Mouse (Mus musculus): ENCODE data around the gene Pcca.

Pcca gene

GRCm38 (mm10) chr14:122835487-122836190, 301.5 kb downstream of the Pcca start:
- DNase-seq (ENCODE audit: low read depth, low spot score) = no peak

DNA sequence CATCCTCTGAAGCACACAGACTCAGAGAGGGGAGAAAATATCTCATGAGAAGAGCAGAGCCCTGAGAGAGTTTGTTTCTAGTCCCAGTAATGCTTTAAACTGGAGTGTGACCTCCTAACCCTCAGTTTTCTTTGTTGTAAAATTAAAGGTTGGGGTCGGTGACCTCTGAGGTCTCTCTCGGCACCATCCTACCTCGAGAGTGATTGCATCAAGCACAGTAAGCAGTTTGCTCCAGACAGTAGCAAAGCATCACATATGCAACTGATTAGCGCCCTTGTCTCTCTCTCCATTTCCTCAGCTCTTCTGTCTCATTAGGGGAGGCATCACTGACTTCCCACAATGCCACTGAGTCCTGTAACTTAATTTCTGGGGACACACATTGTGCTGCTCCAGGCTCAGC, 302.1 kb downstream of the Pcca start:
- DNase-seq (ENCODE audit: low read depth, low spot score) = no peak

DNA sequence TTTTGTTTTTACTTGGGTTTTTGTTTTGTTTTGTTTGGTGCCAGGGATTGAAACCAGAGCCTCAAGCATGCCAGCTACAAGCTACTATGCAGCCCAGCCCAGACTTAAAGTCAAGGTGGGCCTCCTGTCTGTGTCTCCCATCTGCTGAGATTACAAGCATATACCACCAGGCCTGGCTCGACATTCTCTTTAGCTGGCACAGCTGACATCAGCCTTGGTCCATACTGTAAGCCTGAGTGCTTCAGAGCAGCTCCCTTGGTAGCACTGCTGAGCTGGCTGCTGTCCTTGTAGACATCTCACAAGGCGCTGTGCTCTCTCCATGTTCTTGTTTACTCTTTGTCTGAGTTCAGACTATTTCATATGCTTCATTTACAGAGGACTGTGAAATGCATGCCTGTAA, 302.9 kb downstream of the Pcca start:
- DNase-seq (ENCODE audit: low read depth, low spot score) = no peak

DNA sequence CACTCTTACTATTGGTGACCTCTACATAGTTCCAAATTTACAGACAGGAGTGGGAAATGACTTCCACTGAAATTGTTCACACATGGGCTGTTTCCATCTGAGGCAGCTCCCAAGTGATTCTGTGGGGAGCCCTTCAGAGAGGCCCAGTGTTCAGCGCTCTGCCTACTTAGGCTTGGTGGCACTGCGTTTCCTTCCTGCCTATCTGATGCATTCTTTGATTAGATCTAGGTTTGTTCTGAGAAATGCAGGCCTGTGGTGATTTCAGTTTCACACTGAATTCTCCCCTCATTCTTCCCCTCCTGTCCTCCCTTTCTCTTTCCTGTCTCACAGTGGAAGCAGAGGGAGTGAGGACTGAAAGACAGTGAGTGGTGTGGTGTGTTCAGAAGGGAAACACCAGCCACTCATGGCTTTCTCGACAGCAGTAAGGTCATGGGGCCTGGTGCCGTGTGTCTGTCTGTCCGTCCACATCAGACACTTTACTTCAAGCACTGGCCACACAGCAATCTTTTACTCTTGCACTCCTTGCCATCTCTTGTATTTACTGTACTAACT, 318.5 kb downstream of the Pcca start:
- peak; percentile 71 for DNase-seq (ENCODE audit: low read depth, low spot score)

DNA sequence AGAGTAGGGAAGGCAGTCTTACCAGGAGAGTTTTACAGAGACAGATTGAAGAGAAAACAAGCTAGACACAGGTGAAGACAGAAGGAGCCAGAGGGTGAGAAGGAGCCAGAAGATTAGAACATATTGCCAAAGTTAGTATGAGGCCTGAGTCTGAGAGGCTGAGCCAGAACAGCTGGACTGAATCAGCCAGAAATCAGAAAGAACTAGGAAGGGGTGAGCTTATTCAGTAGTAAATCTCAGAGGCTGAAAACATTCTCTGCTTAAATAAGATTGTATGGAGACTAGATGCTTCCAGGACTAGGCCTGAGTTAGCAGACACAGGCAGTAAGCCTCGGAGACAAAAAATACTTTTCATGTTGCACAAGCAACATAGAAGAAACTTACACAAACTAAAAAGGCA, 325.7 kb downstream of the Pcca start:
- DNase-seq (ENCODE audit: low read depth, low spot score) = no peak

DNA sequence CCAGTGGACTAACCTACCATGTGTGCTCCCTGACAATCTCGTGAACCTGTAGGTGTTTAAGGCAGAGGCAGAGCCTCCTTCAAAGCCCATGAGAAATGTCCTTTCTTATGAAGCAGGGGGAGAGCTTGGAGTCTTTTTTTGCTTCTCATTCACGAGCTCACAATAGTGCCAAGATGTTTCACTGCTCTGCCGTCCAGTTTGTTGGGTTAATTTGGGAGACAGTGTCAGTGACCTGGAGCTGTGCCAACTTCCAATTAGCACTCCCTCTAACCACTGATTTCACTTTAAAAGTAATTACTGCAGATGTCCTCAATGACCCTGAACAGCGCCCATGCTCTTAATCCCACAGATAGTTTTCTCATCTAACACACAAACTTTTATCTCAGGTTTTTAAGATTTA, 328.5 kb downstream of the Pcca start:
- DNase-seq (ENCODE audit: low read depth, low spot score) = no peak

DNA sequence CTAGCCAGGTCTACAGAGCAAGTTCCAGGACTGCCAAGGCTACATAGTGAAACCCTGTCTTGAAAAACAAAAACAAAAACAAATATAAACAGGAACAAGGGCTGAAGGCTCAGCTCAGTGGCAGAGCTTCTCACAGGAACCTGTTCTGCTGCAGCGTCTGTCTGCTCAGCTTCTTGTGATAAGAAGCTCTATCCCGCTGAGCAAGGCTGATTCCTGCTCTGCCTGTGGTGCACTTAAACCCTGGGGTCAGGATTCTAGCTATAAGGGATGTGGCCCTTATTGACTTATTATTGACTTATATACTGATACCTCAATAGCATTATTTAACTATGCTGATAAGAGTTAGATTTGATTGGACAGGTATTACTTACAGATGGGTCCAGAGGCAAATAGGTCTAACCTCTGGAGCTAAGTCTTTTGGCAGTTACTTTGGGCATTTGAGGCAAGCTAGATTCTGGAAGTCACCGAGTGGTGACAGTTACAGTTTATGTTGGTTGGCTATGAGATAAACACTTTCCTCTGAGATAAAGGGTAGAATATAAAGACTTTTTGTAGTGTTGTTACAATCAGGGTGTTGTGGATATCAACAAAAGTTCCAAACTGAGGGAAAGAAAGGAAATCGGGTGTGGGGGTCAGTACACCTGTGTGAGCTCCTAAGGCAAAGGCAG, 331.5 kb downstream of the Pcca start:
- DNase-seq (ENCODE audit: low read depth, low spot score) = no peak

DNA sequence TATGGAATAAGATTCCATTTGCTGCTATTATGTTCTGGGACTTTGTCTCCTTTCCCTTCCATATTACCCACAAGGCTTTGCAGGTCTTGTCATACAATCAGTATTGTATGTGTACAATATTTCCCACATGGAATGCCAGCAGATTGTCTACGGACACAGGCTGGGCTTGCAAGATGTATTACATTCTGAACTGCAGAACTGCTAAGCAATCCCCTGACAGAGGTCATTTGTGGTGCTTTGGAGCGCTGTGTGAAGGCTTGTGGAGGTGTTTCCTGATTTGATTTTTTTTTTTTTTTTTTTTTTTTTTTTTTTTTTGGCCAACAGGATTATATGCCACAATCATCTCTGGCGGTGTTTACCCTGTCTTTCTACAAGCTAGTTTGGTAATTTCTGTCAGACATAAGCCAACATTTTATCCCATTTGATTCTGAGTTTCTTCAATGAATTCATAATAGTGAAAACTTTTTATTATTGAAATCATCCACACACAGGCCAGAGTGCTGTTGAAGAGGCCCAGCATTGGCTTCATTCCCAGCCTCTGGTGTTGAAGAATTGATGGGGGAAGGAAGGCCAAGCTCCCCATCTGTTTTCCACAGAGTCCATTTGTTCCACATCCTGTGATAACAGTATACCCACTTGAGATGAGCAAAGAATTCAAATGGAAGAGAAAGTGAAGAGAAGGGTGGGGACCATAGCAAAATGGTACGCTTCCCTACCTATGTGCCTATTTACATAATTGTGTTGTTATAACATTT, 333.6 kb downstream of the Pcca start:
- no peak for DNase-seq (ENCODE audit: low read depth, low spot score)

DNA sequence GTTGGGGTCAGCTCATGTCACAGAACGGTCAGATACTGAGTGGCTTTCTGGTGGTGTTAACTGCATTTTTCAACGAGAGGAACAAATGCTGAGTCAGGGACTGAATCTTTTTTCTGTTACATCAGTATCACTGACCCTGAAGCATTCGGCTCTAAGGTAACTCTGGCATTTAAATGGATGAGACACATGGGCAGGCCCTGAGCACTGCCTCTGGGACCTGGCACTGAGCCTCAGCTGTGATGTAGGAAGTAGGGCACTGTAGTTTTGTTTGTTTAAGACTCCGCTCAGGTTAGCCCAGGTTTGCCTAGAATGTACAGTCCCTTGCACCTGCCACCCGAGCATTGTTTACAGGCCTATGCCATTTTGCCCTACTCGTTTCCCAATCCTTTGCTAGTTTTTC, 335.7 kb downstream of the Pcca start:
- no peak for DNase-seq (ENCODE audit: low read depth, low spot score)

GRCm38 (mm10) chr14:122871841-122872580, 337.9 kb downstream of the Pcca start:
- no peak for DNase-seq (ENCODE audit: low read depth, low spot score)

DNA sequence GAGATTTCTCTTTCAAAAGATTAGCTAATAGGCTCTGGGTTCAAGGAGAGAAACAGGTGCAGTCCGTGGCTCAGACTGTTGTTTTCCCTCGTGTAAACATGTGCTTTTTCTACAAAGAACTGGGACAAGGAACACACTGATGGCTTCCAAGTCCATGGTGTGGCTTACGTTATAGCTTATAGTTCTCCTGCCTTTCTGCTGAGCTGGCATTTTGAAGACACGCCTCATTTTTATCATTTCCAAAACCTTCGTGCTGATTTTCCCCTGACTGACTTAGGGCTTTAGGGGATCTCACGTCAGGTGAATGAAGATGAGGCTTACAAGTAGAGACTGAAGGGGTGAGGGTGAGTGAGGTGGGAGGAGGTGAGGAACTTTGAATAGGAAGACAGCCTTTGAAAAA, 338.5 kb downstream of the Pcca start:
- DNase-seq (ENCODE audit: low read depth, low spot score) = no peak

DNA sequence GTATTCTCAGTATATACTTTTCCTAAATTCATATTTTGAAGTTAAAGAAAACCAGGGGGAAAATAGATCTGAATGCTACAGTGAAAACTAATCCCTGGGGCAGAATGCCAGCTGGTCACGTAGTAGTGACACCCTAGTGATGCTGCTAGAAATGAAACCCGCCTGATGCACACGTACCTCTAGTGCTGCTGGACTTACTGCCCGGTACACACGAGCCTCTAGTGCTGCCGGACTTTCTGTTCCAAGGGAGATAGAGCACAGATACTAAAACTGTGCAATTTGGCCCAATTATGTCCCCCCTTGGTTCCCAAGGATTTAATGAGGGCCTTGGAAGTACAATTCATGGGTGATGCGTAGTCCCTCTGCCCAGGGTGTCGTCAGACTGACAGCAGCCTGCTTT, 340.9 kb downstream of the Pcca start:
- no peak for DNase-seq (ENCODE audit: low read depth, low spot score)

DNA sequence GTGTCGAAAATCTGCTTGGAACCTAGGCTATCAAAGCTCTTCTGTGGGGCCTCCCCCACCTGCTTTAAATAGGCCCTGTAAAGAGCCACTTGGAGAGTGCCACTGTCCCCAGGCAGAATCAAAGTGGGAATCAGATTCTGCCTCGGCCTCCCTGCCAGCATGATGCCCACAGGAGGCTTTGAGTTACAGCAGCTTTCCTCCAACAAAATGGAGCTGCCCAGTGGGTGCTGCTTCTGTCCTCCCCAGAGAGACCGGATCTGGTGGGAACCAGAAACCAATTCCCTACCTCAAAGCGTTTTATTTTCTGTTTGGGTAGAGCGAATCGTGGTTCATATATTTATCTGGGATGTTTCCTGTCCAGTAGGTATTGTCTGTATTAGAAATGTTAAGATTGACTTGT, 341.5 kb downstream of the Pcca start:
- DNase-seq (ENCODE audit: low read depth, low spot score) = no peak

- peak; percentile 70 for DNase-seq (ENCODE audit: low read depth, low spot score)
Observed at GRCm38 (mm10) chr14:122876163-122876562, 342.0 kb downstream of the Pcca start.

DNA sequence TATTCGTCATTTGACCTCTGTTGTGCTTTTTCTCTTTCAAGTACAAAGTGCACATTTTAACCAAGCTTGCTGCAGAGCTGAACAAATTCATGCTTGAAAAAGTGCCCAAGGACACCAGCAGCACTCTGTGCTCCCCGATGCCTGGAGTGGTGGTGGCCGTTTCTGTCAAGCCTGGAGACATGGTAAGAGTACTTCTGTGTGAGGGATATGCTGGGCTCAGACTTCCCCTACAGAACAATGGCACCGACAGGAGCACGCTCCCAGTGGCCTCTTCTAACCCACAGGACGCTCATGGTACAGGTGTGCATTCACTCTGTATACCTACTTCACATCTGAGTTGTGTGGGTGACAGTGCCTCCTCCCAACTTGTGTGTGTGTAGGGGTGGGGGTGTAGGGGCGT, 342.6 kb downstream of the Pcca start:
- DNase-seq (ENCODE audit: low read depth, low spot score) = no peak

- no peak for DNase-seq (ENCODE audit: low read depth, low spot score)
Observed at GRCm38 (mm10) chr14:122877787-122878186, 343.7 kb downstream of the Pcca start.

GRCm38 (mm10) chr14:122880291-122880690, 346.2 kb downstream of the Pcca start:
- no peak for DNase-seq (ENCODE audit: low read depth, low spot score)

DNA sequence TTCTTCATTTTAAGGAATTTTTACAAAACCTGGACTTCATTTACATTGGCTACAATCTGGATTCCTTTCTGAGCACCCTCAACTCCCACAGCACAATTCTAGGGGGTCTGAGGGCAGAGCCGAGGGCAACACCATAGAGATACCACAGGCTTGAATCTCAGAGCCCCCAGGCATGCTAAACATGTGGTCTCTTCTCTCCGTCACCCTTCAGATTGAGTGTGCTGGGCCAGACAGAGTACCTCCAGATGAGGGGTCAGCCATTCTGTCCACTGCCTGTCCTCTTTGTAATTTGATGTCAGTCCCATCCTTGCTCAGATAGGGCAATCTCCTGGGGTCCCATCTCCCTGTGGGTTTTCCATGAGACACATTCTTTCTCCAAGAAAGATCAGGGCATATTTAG, 347.6 kb downstream of the Pcca start:
- DNase-seq (ENCODE audit: low read depth, low spot score) = no peak

DNA sequence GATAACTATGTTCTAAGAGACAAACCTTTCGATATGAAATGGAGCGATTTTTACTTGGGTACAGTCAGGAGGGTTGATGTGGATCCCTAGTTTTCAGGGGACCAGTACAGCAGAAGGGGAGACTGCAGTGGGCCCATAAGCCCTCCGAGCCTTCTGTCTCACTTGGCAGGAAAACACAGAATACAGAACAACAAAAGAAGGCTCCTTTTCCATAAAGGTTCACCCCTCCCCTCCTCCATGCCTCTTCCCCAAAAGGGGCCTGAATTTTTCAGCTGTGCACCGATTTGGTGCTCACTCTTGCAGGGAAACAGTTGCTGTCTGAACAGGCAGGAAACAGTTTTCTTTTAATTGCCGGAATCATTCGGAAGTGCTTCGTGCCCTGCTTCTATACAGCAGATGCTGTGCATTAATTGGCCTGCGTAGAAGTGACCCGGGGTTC, 348.1 kb downstream of the Pcca start:
- DNase-seq (ENCODE audit: low read depth, low spot score) = no peak

GRCm38 (mm10) chr14:122882795-122883409, 348.8 kb downstream of the Pcca start:
- no peak for DNase-seq (ENCODE audit: low read depth, low spot score)

DNA sequence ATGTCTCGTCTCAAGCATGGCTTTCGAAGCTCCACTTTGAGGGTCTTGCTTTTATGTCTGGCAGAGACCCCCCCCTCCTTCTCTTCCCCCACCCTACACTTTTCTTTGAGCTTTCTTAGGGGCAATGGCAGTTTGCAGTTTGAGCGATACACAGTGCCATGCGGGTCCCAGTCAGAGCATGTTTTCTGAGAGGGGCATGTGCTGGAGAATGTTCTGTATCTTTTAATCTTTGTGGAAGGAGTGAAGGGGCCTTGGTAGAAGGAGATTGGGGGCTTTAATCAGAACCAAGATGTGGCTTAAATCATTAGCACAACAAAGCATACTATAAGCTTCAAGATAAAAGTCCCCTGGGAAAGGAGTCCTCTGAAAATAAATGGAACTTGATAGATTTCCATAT, 349.3 kb downstream of the Pcca start:
- no peak for DNase-seq (ENCODE audit: low read depth, low spot score)
